Mouse (Mus musculus) myocyte (in vitro differentiated cells): ENCODE data around the gene Chd9. TPM values are rescaled to one million over a fixed set of nuclear protein-coding genes. Genes with fewer than 3 reads are reported as not detected.

Experiments used
- H3K27me3 ChIP-seq: one replicate; pipeline ENCODE4 v1.6.1; 2011; ENCODE audit not compliant: control insufficient read depth, insufficient read depth, insufficient read length
- H3K36me3 ChIP-seq: one replicate; pipeline ENCODE4 v1.6.1; 2011; ENCODE audit not compliant: control insufficient read depth, insufficient read depth
- H3K4me2 ChIP-seq: one replicate; pipeline ENCODE4 v1.6.1; 2011; ENCODE audit warnings: low read depth, control low read depth
- H3K4me3 ChIP-seq: one replicate; pipeline ENCODE4 v1.5.1; 2011; ENCODE audit warnings: mild to moderate bottlenecking, control low read depth, moderate library complexity
- H3K79me2 ChIP-seq: one replicate; pipeline ENCODE4 v1.6.1; 2011; ENCODE audit not compliant: control insufficient read depth, insufficient read depth
- H3ac ChIP-seq: one replicate; pipeline ENCODE4 v1.6.1; 2011; ENCODE audit not compliant: control insufficient read depth, insufficient read length
- CEBPB ChIP-seq: IDR thresholded peaks from 2 replicates; pipeline ENCODE4 v1.6.1; 2011; ENCODE audit warnings: mild to moderate bottlenecking, moderate library complexity; ENCODE audit not compliant: poor library complexity, insufficient read depth, severe bottlenecking
- E2F4 ChIP-seq: IDR thresholded peaks from one replicate; pipeline ENCODE4 v1.6.1; 2011; ENCODE audit warnings: mild to moderate bottlenecking, control low read depth, moderate library complexity; ENCODE audit not compliant: insufficient read depth
- MAX ChIP-seq: IDR thresholded peaks from one replicate; pipeline ENCODE4 v1.6.1; 2011; ENCODE audit warnings: low read depth, mild to moderate bottlenecking, control low read depth
- MYOD1 ChIP-seq, 3 experiments: IDR thresholded peaks; one replicate each; pipeline ENCODE4 v1.6.1; 2011; ENCODE audit warnings: control low read depth in 2 of 3, low read depth in 2 of 3, mild to moderate bottlenecking in 2 of 3, moderate library complexity in 1 of 3; ENCODE audit not compliant: insufficient read length in 2 of 3, control insufficient read depth in 1 of 3
- MYOG ChIP-seq, 3 experiments: IDR thresholded peaks; one replicate each; pipeline ENCODE4 v1.6.1; 2011; ENCODE audit warnings: control low read depth in 2 of 3, low read depth in 2 of 3, mild to moderate bottlenecking in 2 of 3; ENCODE audit not compliant: insufficient read length in 2 of 3, control insufficient read depth in 1 of 3, insufficient read depth in 1 of 3
- POLR2A ChIP-seq: IDR thresholded peaks from one replicate; pipeline ENCODE4 v1.6.1; 2011; ENCODE audit warnings: low read depth, mild to moderate bottlenecking, control low read depth, moderate library complexity; ENCODE audit not compliant: insufficient read length
- POLR2AphosphoS2 ChIP-seq: IDR thresholded peaks from one replicate; pipeline ENCODE4 v1.6.1; 2011; ENCODE audit warnings: low read depth, control low read depth; ENCODE audit not compliant: insufficient read length
- REST ChIP-seq: IDR thresholded peaks from one replicate; pipeline ENCODE4 v1.6.1; 2011; ENCODE audit warnings: mild to moderate bottlenecking, control low read depth, moderate library complexity; ENCODE audit not compliant: insufficient read depth, insufficient read length
- SRF ChIP-seq: IDR thresholded peaks from one replicate; pipeline ENCODE4 v1.6.1; 2011; ENCODE audit warnings: low read depth; ENCODE audit not compliant: control insufficient read depth, insufficient read length
- TCF12 ChIP-seq: IDR thresholded peaks from one replicate; pipeline ENCODE4 v1.6.1; 2011; ENCODE audit warnings: mild to moderate bottlenecking, control low read depth; ENCODE audit not compliant: poor library complexity, insufficient read depth, severe bottlenecking
- TCF3 ChIP-seq: IDR thresholded peaks from one replicate; pipeline ENCODE4 v1.6.1; 2011; ENCODE audit warnings: low read depth, control low read depth; ENCODE audit not compliant: insufficient read length
- USF1 ChIP-seq: IDR thresholded peaks from one replicate; pipeline ENCODE4 v1.6.1; 2011; ENCODE audit warnings: low read depth, mild to moderate bottlenecking, control low read depth, moderate library complexity
- polyA plus RNA-seq: library from polyadenylated mRNA; unstranded; fragments of >200 nt; fragmentation: generic; extraction: Trizol; gene quantifications from one replicate; pipeline ENCODE4 v1.2.1, GENCODE M21; 2012; ENCODE audit warnings: missing spikeins

Chd9 gene
- polyA plus RNA-seq, 1 experiment = 29.6 TPM

GRCm38 (mm10) chr8:91069834-91070233 lies 241.7 kb downstream of the Chd9 start, which contains the start of gene Rbl2:
Rbl2 (plus strand) TSS chr8:91070057.
- H3K4me3 ChIP-seq = peak within 1 kb of the TSS; percentile 79
- H3K79me2 ChIP-seq = peaks cover 13% of the 10 kb centered on the region
- H3K36me3 ChIP-seq = no peaks in the 10 kb centered on the region
- no peaks in the 10 kb centered on the region for H3K27me3 ChIP-seq
- H3K4me2 ChIP-seq = peak within 1 kb of the TSS; percentile 94
- H3ac ChIP-seq = peak within 1 kb of the TSS; percentile 33
- TF ChIP-seq REST = no peak
- TF ChIP-seq TCF12 = no peak
- peak in 1 of 3 experiments; percentile 41 for TF ChIP-seq MYOG (IDR thresholded peaks at IDR 0.05; ENCODE audit: control insufficient read depth in 1 of 3, insufficient read depth in 1 of 3, insufficient read length in 2 of 3, low read depth in 2 of 3)
- peak; percentile 64 for TF ChIP-seq E2F4

GRCm38 (mm10) chr8:91070275-91070859 lies 242.2 kb downstream of the Chd9 start:
- no peaks in the 10 kb centered on the region for H3K36me3 ChIP-seq
- H3ac ChIP-seq = peak overlapping the region; percentile 33
- no peak for TF ChIP-seq SRF
- TF ChIP-seq TCF3 = no peak
- no peak for TF ChIP-seq TCF12
- TF ChIP-seq MAX = no peak
- TF ChIP-seq MYOG (IDR thresholded peaks at IDR 0.05; ENCODE audit: control insufficient read depth in 1 of 3, insufficient read depth in 1 of 3, insufficient read length in 2 of 3, low read depth in 2 of 3) = no peak
- TF ChIP-seq CEBPB = no peak
- TF ChIP-seq POLR2A = no peak
- no peak for TF ChIP-seq REST
- TF ChIP-seq MYOD1 (IDR thresholded peaks at IDR 0.05; ENCODE audit: control insufficient read depth in 1 of 3, insufficient read length in 2 of 3, low read depth in 2 of 3) = no peak
- no peak for TF ChIP-seq E2F4
- TF ChIP-seq POLR2AphosphoS2 = no peak
- no peak for TF ChIP-seq USF1
- peaks cover 13% of the 10 kb centered on the region for H3K79me2 ChIP-seq
- peak overlapping the region; percentile 79 for H3K4me3 ChIP-seq
- peak overlapping the region; percentile 94 for H3K4me2 ChIP-seq
- H3K27me3 ChIP-seq = no peaks in the 10 kb centered on the region

GRCm38 (mm10) chr8:91077077-91077867 lies 249.1 kb downstream of the Chd9 start:
- Histone ChIP-seq H3K79me2 (no peaks in the 10 kb centered on the region), H3ac (no peak overlapping the region), H3K27me3 (no peaks in the 10 kb centered on the region), H3K4me2 (no peak overlapping the region), H3K36me3 (peaks cover 10% of the 10 kb centered on the region), H3K4me3 (no peak overlapping the region)
- no peak for TF ChIP-seq E2F4
- TF ChIP-seq CEBPB = no peak
- no peak for TF ChIP-seq TCF3
- no peak for TF ChIP-seq USF1
- no peak for TF ChIP-seq MYOD1 (IDR thresholded peaks at IDR 0.05; ENCODE audit: control insufficient read depth in 1 of 3, insufficient read length in 2 of 3, low read depth in 2 of 3)
- TF ChIP-seq MYOG (IDR thresholded peaks at IDR 0.05; ENCODE audit: control insufficient read depth in 1 of 3, insufficient read depth in 1 of 3, insufficient read length in 2 of 3, low read depth in 2 of 3) = no peak
- TF ChIP-seq SRF = no peak
- TF ChIP-seq POLR2AphosphoS2 = no peak
- no peak for TF ChIP-seq POLR2A
- TF ChIP-seq REST = no peak
- no peak for TF ChIP-seq TCF12
- no peak for TF ChIP-seq MAX

- TF ChIP-seq TCF3 (no peak), REST (no peak), TCF12 (no peak), MYOG (IDR thresholded peaks at IDR 0.05; ENCODE audit: control insufficient read depth in 1 of 3, insufficient read depth in 1 of 3, insufficient read length in 2 of 3, low read depth in 2 of 3) (no peak), SRF (no peak), E2F4 (no peak), POLR2AphosphoS2 (no peak), MAX (no peak), CEBPB (no peak), USF1 (no peak), POLR2A (no peak), MYOD1 (IDR thresholded peaks at IDR 0.05; ENCODE audit: control insufficient read depth in 1 of 3, insufficient read length in 2 of 3, low read depth in 2 of 3) (no peak)
- H3K36me3 ChIP-seq = peaks cover 15% of the 10 kb centered on the region
- H3K27me3 ChIP-seq = no peaks in the 10 kb centered on the region
- H3ac ChIP-seq = no peak overlapping the region
- H3K79me2 ChIP-seq = no peaks in the 10 kb centered on the region
- H3K4me2 ChIP-seq = no peak overlapping the region
- H3K4me3 ChIP-seq = no peak overlapping the region
These were observed 251.5 kb downstream of the Chd9 start for GRCm38 (mm10) chr8:91079678-91080077.
